Mouse (Mus musculus) ES-Bruce4 (cell line): ENCODE measurements around the gene Sos2. TPM values are rescaled to one million over a fixed set of nuclear protein-coding genes. Genes with fewer than 3 reads are reported as not detected.

Experiments used
- H3K27ac ChIP-seq: 2 replicates; pipeline ENCODE4 v1.5.1; 2012; ENCODE audit warnings: low read length, inconsistent platforms; ENCODE audit not compliant: insufficient read depth
- H3K27me3 ChIP-seq: 2 replicates; pipeline ENCODE4 v1.6.1; 2012; ENCODE audit warnings: mild to moderate bottlenecking, low read length, inconsistent platforms; ENCODE audit not compliant: control insufficient read depth, poor library complexity, insufficient read depth, severe bottlenecking
- H3K36me3 ChIP-seq: 2 replicates; pipeline ENCODE4 v1.6.1; 2012; ENCODE audit warnings: inconsistent platforms, mild to moderate bottlenecking, low read length, moderate library complexity; ENCODE audit not compliant: control insufficient read depth, poor library complexity, insufficient read depth, severe bottlenecking
- H3K4me1 ChIP-seq: one replicate; pipeline ENCODE4 v1.8.1; 2011; ENCODE audit warnings: low read length; ENCODE audit not compliant: control insufficient read depth, insufficient read depth
- H3K4me3 ChIP-seq: 2 replicates; pipeline ENCODE4 v1.5.1; 2011; ENCODE audit warnings: low read depth, mild to moderate bottlenecking, low read length
- H3K9ac ChIP-seq: 2 replicates; pipeline ENCODE4 v1.6.1; 2012; ENCODE audit warnings: low read depth, mild to moderate bottlenecking, inconsistent platforms; ENCODE audit not compliant: poor library complexity, severe bottlenecking
- H3K9me3 ChIP-seq: replicated peaks from 2 replicates; pipeline ENCODE4 v1.6.1; 2012; ENCODE audit warnings: mild to moderate bottlenecking, low read length, inconsistent platforms; ENCODE audit not compliant: control insufficient read depth, poor library complexity, insufficient read depth, severe bottlenecking
- CTCF ChIP-seq: IDR thresholded peaks from one replicate; pipeline ENCODE4 v1.8.1; 2011; ENCODE audit warnings: low read depth, low read length
- EP300 ChIP-seq: IDR thresholded peaks from 2 replicates; pipeline ENCODE4 v1.6.1; 2011; ENCODE audit warnings: low read depth, low read length; ENCODE audit not compliant: insufficient read depth
- POLR2A ChIP-seq: IDR thresholded peaks from one replicate; pipeline ENCODE4 v1.8.1; 2011; ENCODE audit warnings: low read length; ENCODE audit not compliant: insufficient read depth
- polyA plus RNA-seq: library from polyadenylated mRNA; stranded (reverse); fragments of >200 nt; gene quantifications from 2 replicates; pipeline ENCODE4 v1.2.4, GENCODE M21; 2011; ENCODE audit warnings: low read depth; ENCODE audit not compliant: missing spikeins, insufficient read depth, insufficient read length

Gene Sos2
- polyA plus RNA-seq, 1 experiment = 21.6 TPM

GRCm38 (mm10) chr12:69690714-69691113 lies 9.1 kb upstream of the Sos2 start:
- Histone ChIP-seq H3K27ac (no peak overlapping the region), H3K4me1 (no peaks in the 10 kb centered on the region), H3K27me3 (no peaks in the 10 kb centered on the region), H3K9ac (no peak overlapping the region), H3K36me3 (no peaks in the 10 kb centered on the region), H3K9me3 (no peaks in the 10 kb centered on the region), H3K4me3 (no peak overlapping the region)
- TF ChIP-seq EP300 (no peak), CTCF (no peak), POLR2A (no peak)

GRCm38 (mm10) chr12:69689094-69689493 lies 7.4 kb upstream of the Sos2 start:
- no peak for TF ChIP-seq EP300
- TF ChIP-seq CTCF = no peak
- TF ChIP-seq POLR2A = no peak
- no peaks in the 10 kb centered on the region for H3K9me3 ChIP-seq

GRCm38 (mm10) chr12:69688368-69688767 lies 6.7 kb upstream of the Sos2 start:
- Histone ChIP-seq H3K27me3 (no peaks in the 10 kb centered on the region; the same call in 1 of the 2 replicates), H3K4me1 (no peaks in the 10 kb centered on the region), H3K9ac (no peak overlapping the region), H3K36me3 (no peaks in the 10 kb centered on the region), H3K4me3 (no peak overlapping the region), H3K27ac (no peak overlapping the region), H3K9me3 (no peaks in the 10 kb centered on the region)
- TF ChIP-seq CTCF = no peak
- TF ChIP-seq EP300 = no peak
- TF ChIP-seq POLR2A = no peak

More at GRCm38 (mm10) chr12:69689094-69689493, 7.4 kb upstream of the Sos2 start:
- Histone ChIP-seq H3K27ac (no peak overlapping the region), H3K4me3 (no peak overlapping the region), H3K4me1 (no peaks in the 10 kb centered on the region), H3K9ac (no peak overlapping the region), H3K27me3 (no peaks in the 10 kb centered on the region; the same call in 1 of the 2 replicates), H3K36me3 (no peaks in the 10 kb centered on the region)

- no peak overlapping the region for H3K27ac ChIP-seq
- TF ChIP-seq POLR2A (no peak), EP300 (no peak), CTCF (no peak)
- no peak overlapping the region for H3K9ac ChIP-seq
- H3K4me3 ChIP-seq = no peak overlapping the region
- no peaks in the 10 kb centered on the region for H3K4me1 ChIP-seq
- H3K9me3 ChIP-seq = no peaks in the 10 kb centered on the region
- no peaks in the 10 kb centered on the region for H3K36me3 ChIP-seq
- no peaks in the 10 kb centered on the region; the same call in 1 of the 2 replicates for H3K27me3 ChIP-seq
Measured at GRCm38 (mm10) chr12:69683537-69683936, 1.9 kb upstream of the Sos2 start.

- no peaks in the 10 kb centered on the region; the same call in 1 of the 2 replicates for H3K27me3 ChIP-seq
Measured at GRCm38 (mm10) chr12:69682788-69683419, 1.3 kb upstream of the Sos2 start.

DNA sequence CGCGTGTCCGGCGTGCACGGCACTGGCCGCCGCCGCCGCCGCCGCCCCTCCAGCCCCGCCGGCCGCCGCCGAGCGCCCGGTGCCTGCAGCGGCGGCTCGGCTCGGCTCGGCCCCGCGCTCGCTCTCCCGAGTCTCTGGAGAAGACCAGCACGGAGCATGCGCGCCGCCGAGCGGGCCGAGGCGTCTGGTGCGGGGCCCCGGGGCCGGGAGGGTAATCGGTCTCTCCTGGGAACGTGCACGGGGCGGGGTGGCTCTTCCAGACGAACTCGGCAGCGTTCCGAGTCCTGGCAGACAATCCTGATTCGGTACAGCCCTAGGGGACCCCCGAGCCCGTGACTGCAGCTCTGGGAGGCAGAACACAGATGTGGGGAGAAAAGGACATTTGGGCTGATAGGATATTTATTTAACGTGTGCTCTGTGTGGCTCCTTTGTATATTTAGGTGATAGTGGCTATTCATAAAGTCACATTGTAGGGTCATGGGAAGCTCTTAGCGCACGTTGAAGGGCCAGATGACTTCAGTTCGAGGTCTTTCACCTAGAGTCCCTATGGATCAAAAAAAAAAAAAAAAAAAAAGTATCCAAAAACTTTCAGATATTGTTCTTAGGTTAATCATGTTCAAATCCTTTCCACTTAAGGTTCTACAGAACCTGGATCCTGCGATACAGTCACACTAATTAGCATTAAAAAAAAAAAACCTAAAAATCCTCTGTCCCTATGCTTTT lies 574 bp upstream of the Sos2 start:
- no peaks in the 10 kb centered on the region for H3K9me3 ChIP-seq
- peak overlapping the region; percentile 91 for H3K4me3 ChIP-seq
- TF ChIP-seq EP300 (no peak), CTCF (no peak)
- no peaks in the 10 kb centered on the region; the same call in 1 of the 2 replicates for H3K27me3 ChIP-seq
- peak overlapping the region; percentile 98 for H3K9ac ChIP-seq
- no peaks in the 10 kb centered on the region for H3K36me3 ChIP-seq
- no peaks in the 10 kb centered on the region for H3K4me1 ChIP-seq
- H3K27ac ChIP-seq = no peak overlapping the region

More at GRCm38 (mm10) chr12:69682788-69683419, 1.3 kb upstream of the Sos2 start:
- Histone ChIP-seq H3K4me1 (no peaks in the 10 kb centered on the region), H3K27ac (no peak overlapping the region), H3K9me3 (no peaks in the 10 kb centered on the region), H3K9ac (no peak overlapping the region), H3K36me3 (no peaks in the 10 kb centered on the region), H3K4me3 (no peak overlapping the region)
- no peak for TF ChIP-seq CTCF
- no peak for TF ChIP-seq EP300
- TF ChIP-seq POLR2A = no peak
